Mouse (Mus musculus) embryonic facial prominence, embryonic 13.5 days (tissue): Measurements from ENCODE around the gene Sh3gl2. TPM values are rescaled to one million over a fixed set of nuclear protein-coding genes. Genes with fewer than 3 reads are reported as not detected.
A peak's percentile ranks its signal among the peaks of the same experiment; 100 is the strongest.

Experiments used
- ATAC-seq: fragments of 200-750 bp; cut with Nextera tagmentation; 2 replicates; pipeline ENCODE4 v1.8.0; 2017; ENCODE audit warnings: low read depth; ENCODE audit not compliant: insufficient number of reproducible peaks, insufficient read depth, low FRiP score, low TSS enrichment
- H3K27ac ChIP-seq: fragments of 300-500 bp; sonication (generic); 2 replicates; pipeline ENCODE4 v1.5.1; 2015; ENCODE audit warnings: moderate library complexity, mild to moderate bottlenecking, inconsistent platforms
- H3K27me3 ChIP-seq: fragments of 300-500 bp; sonication (generic); 2 replicates; pipeline ENCODE4 v1.6.1; 2015; ENCODE audit warnings: mild to moderate bottlenecking, inconsistent platforms
- H3K36me3 ChIP-seq: fragments of 300-500 bp; sonication (generic); 2 replicates; pipeline ENCODE4 v1.6.1; 2015; ENCODE audit warnings: mild to moderate bottlenecking, inconsistent platforms
- H3K4me1 ChIP-seq: fragments of 300-500 bp; sonication (generic); 2 replicates; pipeline ENCODE4 v1.6.1; 2015; ENCODE audit warnings: inconsistent platforms
- H3K4me2 ChIP-seq: fragments of 300-500 bp; sonication (generic); 2 replicates; pipeline ENCODE4 v1.6.1; 2015; ENCODE audit warnings: moderate library complexity, mild to moderate bottlenecking, inconsistent platforms
- H3K4me3 ChIP-seq: fragments of 300-500 bp; sonication (generic); 2 replicates; pipeline ENCODE4 v1.5.1; 2015; ENCODE audit warnings: mild to moderate bottlenecking, inconsistent platforms
- H3K9ac ChIP-seq: fragments of 300-500 bp; sonication (generic); 2 replicates; pipeline ENCODE4 v1.6.1; 2015; ENCODE audit warnings: mild to moderate bottlenecking, inconsistent platforms
- H3K9me3 ChIP-seq: fragments of 300-500 bp; sonication (generic); 2 replicates; pipeline ENCODE4 v1.6.1; 2016; ENCODE audit warnings: inconsistent platforms
- WGBS: fragments of 180-500 bp; shearing (Covaris S2); methylation state at CpG from one replicate; pipeline ENCODE4 v1.1.7; 2015; ENCODE audit warnings: mixed read lengths; 5-methylcytosine and 5-hydroxymethylcytosine counted together
- polyA plus RNA-seq: library from polyadenylated mRNA; unstranded; fragments of >200 nt; fragmentation: Nextera tagmentation; extraction: Ambion mirVana; gene quantifications from 2 replicates; pipeline ENCODE4 v1.2.1, GENCODE M21; 2015

Gene Sh3gl2
- polyA plus RNA-seq, 1 experiment from 2014 or later: 6.1 TPM

DNA sequence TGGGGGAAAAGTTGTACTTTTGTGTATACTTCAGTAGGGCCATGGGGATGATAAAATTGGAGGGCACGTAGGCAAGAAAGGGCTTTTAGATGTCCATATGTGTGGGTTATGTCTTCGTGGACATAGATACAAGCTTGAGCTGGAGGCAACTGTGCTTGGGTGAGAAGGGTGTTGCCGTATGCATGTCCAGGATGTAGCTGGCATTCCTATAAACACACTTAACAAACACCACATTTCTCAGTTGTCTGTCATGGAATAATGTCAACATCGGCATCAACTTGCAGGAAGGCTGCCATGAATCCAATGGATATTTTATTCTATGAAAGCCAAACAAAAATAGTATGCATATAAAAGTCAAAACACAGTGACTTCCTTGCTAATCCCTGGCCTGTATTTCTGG, 227.9 kb downstream of the Sh3gl2 start:
- WGBS: 81% methylated on average over 4 of the region's 4 CpGs
- Histone ChIP-seq H3K27ac (no peak overlapping the region), H3K9me3 (no peaks in the 10 kb centered on the region), H3K36me3 (no peaks in the 10 kb centered on the region), H3K4me1 (peaks cover 9% of the 10 kb centered on the region), H3K4me2 (no peak overlapping the region), H3K27me3 (no peaks in the 10 kb centered on the region), H3K9ac (no peak overlapping the region), H3K4me3 (no peak overlapping the region)
- ATAC-seq: no peak

DNA sequence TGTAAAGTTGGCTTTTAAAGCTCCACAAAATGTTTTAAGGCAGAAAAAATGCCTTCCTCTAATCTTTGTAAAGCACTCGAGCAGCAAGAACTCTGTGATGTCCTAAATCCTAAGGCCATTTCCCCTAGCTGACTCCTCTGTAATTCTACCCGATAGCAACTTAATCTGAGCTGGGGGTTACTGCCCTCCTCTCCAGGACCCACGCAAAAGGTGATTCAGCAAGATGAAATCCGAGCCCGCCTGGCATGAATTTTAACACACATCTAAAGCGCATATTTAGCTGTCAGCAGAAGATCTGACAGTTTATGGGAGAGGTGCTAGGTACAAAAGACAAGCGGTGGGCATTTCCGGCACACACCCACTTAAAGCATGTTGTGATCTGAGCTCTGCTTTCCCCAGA, 229.8 kb downstream of the Sh3gl2 start:
- 25% methylated on average over 8 of the region's 8 CpGs for WGBS
- H3K4me2 ChIP-seq: no peak overlapping the region
- H3K4me3 ChIP-seq: no peak overlapping the region
- H3K4me1 ChIP-seq: peaks cover 15% of the 10 kb centered on the region
- H3K27ac ChIP-seq: no peak overlapping the region
- H3K9me3 ChIP-seq: no peaks in the 10 kb centered on the region
- no peak for ATAC-seq
- no peaks in the 10 kb centered on the region for H3K36me3 ChIP-seq
- no peak overlapping the region for H3K9ac ChIP-seq
- H3K27me3 ChIP-seq: no peaks in the 10 kb centered on the region

DNA sequence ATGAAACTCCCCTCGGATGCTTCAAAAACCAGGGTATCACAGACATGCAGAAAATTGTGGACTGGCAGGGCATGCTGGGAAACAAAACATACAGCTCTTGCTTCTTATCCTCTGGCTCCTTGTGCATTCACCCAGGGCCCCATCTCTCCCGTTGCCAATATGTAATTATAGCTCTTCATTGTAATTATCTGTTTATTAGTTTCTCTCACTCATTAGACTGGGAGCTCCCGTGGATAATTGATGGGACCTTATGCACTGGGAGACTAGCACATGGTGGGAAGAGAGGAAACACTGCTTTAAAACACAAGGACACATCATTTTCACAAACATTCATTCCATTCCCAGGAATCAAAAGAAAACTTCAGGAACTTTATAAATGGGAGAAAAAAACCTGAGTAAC, 233.9 kb downstream of the Sh3gl2 start:
- ATAC-seq: no peak
- no peak overlapping the region for H3K9ac ChIP-seq
- no peak overlapping the region for H3K4me3 ChIP-seq
- H3K27ac ChIP-seq: no peak overlapping the region
- no peak overlapping the region for H3K4me2 ChIP-seq
- H3K9me3 ChIP-seq: no peaks in the 10 kb centered on the region
- no peaks in the 10 kb centered on the region for H3K36me3 ChIP-seq
- H3K4me1 ChIP-seq: peaks cover 20% of the 10 kb centered on the region
- 55% methylated on average over 3 of the region's 3 CpGs for WGBS
- no peaks in the 10 kb centered on the region for H3K27me3 ChIP-seq

GRCm38 (mm10) chr4:85483586-85483985, 278.7 kb downstream of the Sh3gl2 start:
- 86% methylated on average over 6 of the region's 6 CpGs for WGBS
- H3K4me3 ChIP-seq: no peak overlapping the region
- 0 out of 2 replicates have a peak, but pooled peaks cover 3% of the 10 kb centered on the region for H3K4me1 ChIP-seq
- no peaks in the 10 kb centered on the region for H3K36me3 ChIP-seq
- H3K4me2 ChIP-seq: no peak overlapping the region
- H3K9me3 ChIP-seq: no peaks in the 10 kb centered on the region
- no peak overlapping the region for H3K9ac ChIP-seq
- H3K27ac ChIP-seq: no peak overlapping the region
- H3K27me3 ChIP-seq: no peaks in the 10 kb centered on the region
- ATAC-seq: no peak

DNA sequence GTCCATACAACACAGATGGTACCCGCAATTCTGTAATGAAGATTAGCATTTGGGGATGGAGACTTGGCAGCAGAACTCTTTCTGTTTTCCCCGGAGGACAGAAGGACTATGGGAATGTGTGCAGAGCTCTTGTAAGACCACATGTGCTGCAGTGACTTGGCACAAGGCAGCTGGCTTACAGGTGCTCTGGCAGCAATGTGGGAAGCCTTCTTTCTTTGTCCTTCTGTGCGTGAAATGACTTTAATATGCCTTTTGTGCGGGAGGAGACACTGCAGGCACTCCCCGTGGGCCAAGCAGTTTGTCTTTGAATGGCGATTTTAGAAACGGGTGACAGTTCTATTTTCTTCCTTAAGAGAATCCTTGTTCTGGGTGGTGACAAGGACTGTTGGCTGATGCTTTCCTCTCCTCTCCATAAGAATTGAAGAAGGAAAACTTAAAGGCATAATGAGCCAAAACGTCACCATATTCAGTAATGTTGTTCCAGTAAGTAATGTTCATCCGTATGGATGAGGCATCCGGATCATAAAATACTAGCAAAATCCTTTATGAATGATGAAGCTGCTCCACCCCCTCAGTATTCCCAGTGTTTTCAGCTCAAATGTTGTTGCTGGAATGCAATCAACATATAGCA, 281.5 kb downstream of the Sh3gl2 start:
- 67% methylated on average over 10 of the region's 10 CpGs for WGBS
- no peak overlapping the region for H3K4me3 ChIP-seq
- H3K9me3 ChIP-seq: no peaks in the 10 kb centered on the region
- no peak overlapping the region for H3K4me2 ChIP-seq
- H3K27me3 ChIP-seq: no peaks in the 10 kb centered on the region; the same call in 1 of the 2 replicates
- H3K27ac ChIP-seq: no peak overlapping the region
- H3K4me1 ChIP-seq: 0 out of 2 replicates have a peak, but pooled peaks cover 3% of the 10 kb centered on the region
- no peak overlapping the region for H3K9ac ChIP-seq
- ATAC-seq: no peak
- H3K36me3 ChIP-seq: no peaks in the 10 kb centered on the region

GRCm38 (mm10) chr4:85505718-85506117, 300.8 kb downstream of the Sh3gl2 start:
- no peak overlapping the region for H3K4me3 ChIP-seq
- H3K9ac ChIP-seq: no peak overlapping the region
- no peaks in the 10 kb centered on the region for H3K36me3 ChIP-seq
- 73% methylated on average over 3 of the region's 3 CpGs for WGBS
- H3K27ac ChIP-seq: no peak overlapping the region
- peaks cover 4% of the 10 kb centered on the region; the same call in 1 of the 2 replicates for H3K4me1 ChIP-seq
- ATAC-seq: no peak
- no peak overlapping the region for H3K4me2 ChIP-seq
- H3K9me3 ChIP-seq: no peaks in the 10 kb centered on the region
- no peaks in the 10 kb centered on the region for H3K27me3 ChIP-seq

DNA sequence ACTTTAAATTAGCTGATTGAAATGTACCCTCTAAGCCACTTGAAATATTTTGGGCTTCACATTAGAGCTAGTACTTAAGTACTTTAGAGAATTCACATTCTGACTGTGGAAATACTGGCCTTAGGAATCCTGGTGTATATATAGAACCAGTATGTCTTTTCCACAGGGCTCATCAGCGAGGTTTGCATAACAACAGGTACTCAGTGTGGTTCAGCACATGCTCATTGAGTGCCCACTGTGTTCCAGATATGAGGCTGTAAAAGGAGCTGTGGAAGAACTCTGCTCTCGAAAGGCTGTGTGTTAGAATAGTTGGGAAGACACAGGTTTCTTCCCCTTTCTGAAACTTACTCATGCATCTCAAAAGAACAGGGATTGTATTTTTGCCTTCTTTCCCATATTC, 302.1 kb downstream of the Sh3gl2 start:
- H3K27ac ChIP-seq: no peak overlapping the region
- H3K4me3 ChIP-seq: no peak overlapping the region
- H3K27me3 ChIP-seq: 0 out of 2 replicates have a peak, but pooled peaks cover 5% of the 10 kb centered on the region
- no peak for ATAC-seq
- no peaks in the 10 kb centered on the region for H3K9me3 ChIP-seq
- no peaks in the 10 kb centered on the region for H3K36me3 ChIP-seq
- peaks cover 4% of the 10 kb centered on the region; the same call in 1 of the 2 replicates for H3K4me1 ChIP-seq
- WGBS: 67% methylated on average over 2 of the region's 2 CpGs
- H3K9ac ChIP-seq: no peak overlapping the region
- H3K4me2 ChIP-seq: no peak overlapping the region

- H3K27ac ChIP-seq: no peak overlapping the region
- WGBS: 46% methylated on average over 5 of the region's 5 CpGs
- H3K4me1 ChIP-seq: peaks cover 4% of the 10 kb centered on the region; the same call in 1 of the 2 replicates
- no peak for ATAC-seq
- no peaks in the 10 kb centered on the region for H3K36me3 ChIP-seq
- H3K4me3 ChIP-seq: no peak overlapping the region
- H3K9me3 ChIP-seq: no peaks in the 10 kb centered on the region
- peaks cover 10% of the 10 kb centered on the region; the same call in 1 of the 2 replicates for H3K27me3 ChIP-seq
- no peak overlapping the region for H3K4me2 ChIP-seq
- no peak overlapping the region for H3K9ac ChIP-seq
These were observed 302.6 kb downstream of the Sh3gl2 start for GRCm38 (mm10) chr4:85507491-85507890.

- H3K4me3 ChIP-seq: peak overlapping the region; percentile 59; the same call in 1 of the 2 replicates
- no peak overlapping the region for H3K27ac ChIP-seq
- no peak for ATAC-seq
- H3K9me3 ChIP-seq: no peaks in the 10 kb centered on the region
- no peaks in the 10 kb centered on the region for H3K36me3 ChIP-seq
- H3K9ac ChIP-seq: no peak overlapping the region
- 35% methylated on average over 7 of the region's 7 CpGs for WGBS
- peaks cover 40% of the 10 kb centered on the region for H3K27me3 ChIP-seq
- peaks cover 17% of the 10 kb centered on the region for H3K4me1 ChIP-seq
- H3K4me2 ChIP-seq: peak overlapping the region; percentile 92
These were observed 308.4 kb downstream of the Sh3gl2 start for GRCm38 (mm10) chr4:85513288-85513687.

- Histone ChIP-seq H3K4me3 (peak within 1 kb of the TSS; percentile 59), H3K9me3 (no peaks in the 10 kb centered on the region), H3K36me3 (no peaks in the 10 kb centered on the region), H3K4me2 (peak within 1 kb of the TSS; percentile 92), H3K9ac (peak within 1 kb of the TSS; percentile 64), H3K4me1 (peaks cover 17% of the 10 kb centered on the region), H3K27ac (no peak within 1 kb of the TSS), H3K27me3 (peaks cover 40% of the 10 kb centered on the region)
- no peak for ATAC-seq
- WGBS: 2% methylated on average over 9 of the region's 9 CpGs
These were observed 308.9 kb downstream of the Sh3gl2 start, which contains the start of gene Adamtsl1 for GRCm38 (mm10) chr4:85513792-85514191. TSS of gene Adamtsl1 (plus strand) at chr4:85514172.

DNA sequence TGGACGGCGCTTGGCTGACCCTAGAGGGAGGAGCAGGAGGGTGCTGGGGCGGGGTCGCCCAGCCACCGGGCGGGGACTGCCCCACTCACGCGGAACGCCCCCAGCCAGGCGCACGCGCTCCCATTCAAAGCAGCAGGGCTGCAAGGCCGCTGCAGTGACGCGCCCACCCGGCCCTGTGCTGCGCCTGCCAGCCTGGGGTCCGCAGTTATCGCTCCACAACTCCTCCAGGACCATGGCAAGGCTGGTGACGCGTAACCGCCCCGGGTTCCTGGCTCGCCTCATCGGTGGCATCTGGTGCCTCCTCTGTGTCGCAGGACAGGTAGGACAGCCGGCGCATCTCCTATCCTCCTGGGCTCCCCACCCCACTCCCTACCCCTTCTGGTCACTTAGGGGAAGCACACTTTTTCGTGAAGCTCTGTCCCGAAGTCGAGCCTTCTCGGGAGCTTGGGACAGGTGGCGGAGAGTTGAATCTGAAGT, 309.3 kb downstream of the Sh3gl2 start:
- Histone ChIP-seq H3K36me3 (no peaks in the 10 kb centered on the region), H3K4me3 (peak overlapping the region; percentile 59), H3K4me1 (peaks cover 17% of the 10 kb centered on the region), H3K9ac (peak overlapping the region; percentile 64), H3K4me2 (peak overlapping the region; percentile 92), H3K27ac (no peak overlapping the region), H3K27me3 (peaks cover 40% of the 10 kb centered on the region), H3K9me3 (no peaks in the 10 kb centered on the region)
- ATAC-seq: peak; percentile 87; the same call in 1 of the 2 replicates
- under 1% methylated on average over 33 of the region's 33 CpGs for WGBS

- WGBS: 18% methylated on average over 7 of the region's 7 CpGs
- no peak for ATAC-seq
- Histone ChIP-seq H3K9me3 (no peaks in the 10 kb centered on the region), H3K36me3 (no peaks in the 10 kb centered on the region), H3K4me2 (peak overlapping the region; percentile 35; the same call in 1 of the 2 replicates), H3K4me1 (peaks cover 19% of the 10 kb centered on the region), H3K9ac (no peak overlapping the region), H3K27me3 (no peaks in the 10 kb centered on the region), H3K27ac (peak overlapping the region; percentile 57; the same call in 1 of the 2 replicates), H3K4me3 (no peak overlapping the region)
These were observed 322.1 kb downstream of the Sh3gl2 start for GRCm38 (mm10) chr4:85526966-85527566.
